Mouse (Mus musculus) midbrain, embryonic 16.5 days (tissue): ENCODE data around the gene Sord. TPM values are rescaled to one million over a fixed set of nuclear protein-coding genes. Genes with fewer than 3 reads are reported as not detected.
A peak's percentile ranks its signal among the peaks of the same experiment; 100 is the strongest.

Experiments
- ATAC-seq: fragments of 200-750 bp; cut with Nextera tagmentation; 2 replicates; pipeline ENCODE4 v1.8.0; 2017; ENCODE audit warnings: moderate TSS enrichment
- H3K27ac ChIP-seq: fragments of 300-500 bp; sonication (generic); 2 replicates; pipeline ENCODE4 v1.5.1; 2014; ENCODE audit warnings: mild to moderate bottlenecking, low read length, mixed read lengths
- H3K27me3 ChIP-seq: fragments of 300-500 bp; sonication (generic); 2 replicates; pipeline ENCODE4 v1.6.1; 2014; ENCODE audit warnings: low read depth, low read length, mixed read lengths; ENCODE audit not compliant: control insufficient read depth, insufficient read depth
- H3K36me3 ChIP-seq: fragments of 300-500 bp; sonication (generic); 2 replicates; pipeline ENCODE4 v1.6.1; 2014; ENCODE audit warnings: mild to moderate bottlenecking, low read length, moderate library complexity, mixed read lengths; ENCODE audit not compliant: control insufficient read depth, insufficient read depth
- H3K4me1 ChIP-seq: fragments of 300-500 bp; sonication (generic); 2 replicates; pipeline ENCODE4 v1.6.1; 2014; ENCODE audit warnings: mild to moderate bottlenecking, low read length, mixed read lengths; ENCODE audit not compliant: control insufficient read depth, insufficient read depth
- H3K4me2 ChIP-seq: fragments of 300-500 bp; sonication (generic); 2 replicates; pipeline ENCODE4 v1.6.1; 2014; ENCODE audit warnings: mild to moderate bottlenecking, low read length, mixed read lengths
- H3K4me3 ChIP-seq: fragments of 300-500 bp; sonication (generic); 2 replicates; pipeline ENCODE4 v1.5.1; 2014; ENCODE audit warnings: low read depth, mild to moderate bottlenecking, low read length, moderate library complexity, mixed read lengths
- H3K9ac ChIP-seq: fragments of 300-500 bp; sonication (generic); 2 replicates; pipeline ENCODE4 v1.6.1; 2014; ENCODE audit warnings: low read depth, low read length, mixed read lengths
- H3K9me3 ChIP-seq: fragments of 300-500 bp; sonication (generic); replicated peaks from 2 replicates; pipeline ENCODE4 v1.6.1; 2014; ENCODE audit warnings: mild to moderate bottlenecking, low read length, mixed read lengths; ENCODE audit not compliant: control insufficient read depth, poor library complexity, severe bottlenecking
- WGBS: fragments of 180-500 bp; shearing (Covaris S2); extraction: QIAGEN DNeasy Blood & Tissue Kit; methylation state at CpG from one replicate; pipeline ENCODE4 v1.1.7; 2014; 5-methylcytosine and 5-hydroxymethylcytosine counted together
- polyA plus RNA-seq: library from polyadenylated mRNA; unstranded; fragments of >200 nt; fragmentation: Nextera tagmentation; extraction: Ambion mirVana; gene quantifications from 2 replicates; pipeline ENCODE4 v1.2.1, GENCODE M21; 2015

Gene Sord
- polyA plus RNA-seq, 1 experiment from 2014 or later, result 25.5 TPM

GRCm38 (mm10) chr2:122304544-122304943 is 70.0 kb downstream of the Sord start:
- H3K27ac ChIP-seq, result no peak overlapping the region
- peaks cover 22% of the 10 kb centered on the region for H3K27me3 ChIP-seq
- ATAC-seq, result no peak
- 94% methylated on average over 6 of the region's 6 CpGs for WGBS
- H3K4me3 ChIP-seq, result no peak overlapping the region
- H3K9ac ChIP-seq, result no peak overlapping the region
- no peaks in the 10 kb centered on the region for H3K36me3 ChIP-seq
- H3K4me2 ChIP-seq, result no peak overlapping the region
- no peaks in the 10 kb centered on the region for H3K9me3 ChIP-seq
- peaks cover 16% of the 10 kb centered on the region; the same call in 1 of the 2 replicates for H3K4me1 ChIP-seq

- H3K9me3 ChIP-seq, result no peaks in the 10 kb centered on the region
- H3K4me1 ChIP-seq, result peaks cover 16% of the 10 kb centered on the region; the same call in 1 of the 2 replicates
- no peak overlapping the region for H3K27ac ChIP-seq
- H3K9ac ChIP-seq, result no peak overlapping the region
- H3K36me3 ChIP-seq, result no peaks in the 10 kb centered on the region
- H3K4me2 ChIP-seq, result no peak overlapping the region
- 86% methylated on average over 16 of the region's 16 CpGs for WGBS
- H3K27me3 ChIP-seq, result peaks cover 16% of the 10 kb centered on the region
- no peak overlapping the region for H3K4me3 ChIP-seq
- no peak for ATAC-seq
Observed at GRCm38 (mm10) chr2:122305097-122305892, 70.7 kb downstream of the Sord start.

DNA sequence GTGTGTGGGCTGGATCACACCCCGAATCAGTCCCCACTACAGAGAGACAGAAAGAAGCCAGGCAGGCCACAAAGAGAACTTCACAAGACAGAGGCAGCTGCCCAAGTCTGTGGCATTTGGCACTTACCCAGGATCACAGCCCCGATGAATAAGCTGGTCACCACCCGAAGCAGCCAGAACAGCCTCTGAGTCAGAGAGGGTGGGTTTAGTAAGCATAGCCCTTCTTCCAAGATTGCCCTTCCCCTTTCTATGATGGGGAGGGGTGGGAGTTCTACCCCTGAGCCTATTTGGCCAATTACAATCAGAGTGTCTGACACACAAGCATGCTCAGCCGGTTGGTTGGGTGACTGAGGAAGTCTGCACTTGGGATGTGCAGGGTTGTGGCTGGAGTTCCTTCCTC is 71.6 kb downstream of the Sord start:
- Histone ChIP-seq H3K27me3 (peaks cover 9% of the 10 kb centered on the region), H3K9me3 (no peaks in the 10 kb centered on the region), H3K9ac (no peak overlapping the region), H3K4me1 (peaks cover 11% of the 10 kb centered on the region; the same call in 1 of the 2 replicates), H3K27ac (no peak overlapping the region), H3K4me3 (no peak overlapping the region), H3K36me3 (no peaks in the 10 kb centered on the region), H3K4me2 (no peak overlapping the region)
- peak; percentile 18; the same call in 1 of the 2 replicates for ATAC-seq
- 54% methylated on average over 4 of the region's 4 CpGs for WGBS

DNA sequence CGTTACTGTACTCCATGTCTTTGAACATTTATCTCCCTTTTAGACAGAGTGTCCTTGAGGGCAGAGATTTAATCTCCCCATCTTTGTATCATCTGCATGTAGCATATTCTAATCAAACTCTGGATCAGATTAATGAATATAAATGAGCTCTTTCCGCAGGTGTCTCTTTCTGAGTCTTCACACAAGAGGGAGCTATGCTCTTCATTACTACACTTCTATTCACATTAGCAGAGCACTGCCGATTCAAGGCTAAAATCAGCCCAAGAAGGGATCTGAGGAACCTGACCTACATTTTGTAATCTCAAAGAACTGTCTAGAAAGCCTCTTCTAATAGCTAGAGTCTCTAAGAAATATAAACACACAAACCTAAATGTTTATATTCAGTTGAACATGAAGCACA is 75.1 kb downstream of the Sord start:
- 28% methylated on average over 3 of the region's 3 CpGs for WGBS
- Histone ChIP-seq H3K36me3 (no peaks in the 10 kb centered on the region), H3K4me2 (no peak overlapping the region), H3K4me1 (0 out of 2 replicates have a peak, but pooled peaks cover 2% of the 10 kb centered on the region), H3K9ac (no peak overlapping the region), H3K27me3 (peaks cover 11% of the 10 kb centered on the region), H3K27ac (no peak overlapping the region), H3K4me3 (no peak overlapping the region), H3K9me3 (no peaks in the 10 kb centered on the region)
- ATAC-seq, result no peak

GRCm38 (mm10) chr2:122311561-122311960 is 77.0 kb downstream of the Sord start:
- Histone ChIP-seq H3K4me2 (no peak overlapping the region), H3K27ac (no peak overlapping the region), H3K4me1 (0 out of 2 replicates have a peak, but pooled peaks cover 2% of the 10 kb centered on the region), H3K9ac (no peak overlapping the region), H3K9me3 (no peaks in the 10 kb centered on the region), H3K4me3 (no peak overlapping the region), H3K36me3 (no peaks in the 10 kb centered on the region), H3K27me3 (peaks cover 11% of the 10 kb centered on the region)
- 17% methylated on average over 2 of the region's 2 CpGs for WGBS
- ATAC-seq, result peak; percentile 46; the same call in 1 of the 2 replicates

- 5% methylated on average over 27 of the region's 27 CpGs for WGBS
- H3K9me3 ChIP-seq, result no peaks in the 10 kb centered on the region
- H3K27me3 ChIP-seq, result peaks cover 11% of the 10 kb centered on the region
- peak overlapping the region; percentile 18 for H3K4me3 ChIP-seq
- 0 out of 2 replicates have a peak, but pooled peaks cover 2% of the 10 kb centered on the region for H3K4me1 ChIP-seq
- ATAC-seq, result peak; percentile 50; the same call in 1 of the 2 replicates
- H3K27ac ChIP-seq, result no peak overlapping the region
- H3K4me2 ChIP-seq, result peak overlapping the region; percentile 34
- H3K36me3 ChIP-seq, result no peaks in the 10 kb centered on the region
- H3K9ac ChIP-seq, result no peak overlapping the region
Observed at GRCm38 (mm10) chr2:122312722-122313417, 78.3 kb downstream of the Sord start.

DNA sequence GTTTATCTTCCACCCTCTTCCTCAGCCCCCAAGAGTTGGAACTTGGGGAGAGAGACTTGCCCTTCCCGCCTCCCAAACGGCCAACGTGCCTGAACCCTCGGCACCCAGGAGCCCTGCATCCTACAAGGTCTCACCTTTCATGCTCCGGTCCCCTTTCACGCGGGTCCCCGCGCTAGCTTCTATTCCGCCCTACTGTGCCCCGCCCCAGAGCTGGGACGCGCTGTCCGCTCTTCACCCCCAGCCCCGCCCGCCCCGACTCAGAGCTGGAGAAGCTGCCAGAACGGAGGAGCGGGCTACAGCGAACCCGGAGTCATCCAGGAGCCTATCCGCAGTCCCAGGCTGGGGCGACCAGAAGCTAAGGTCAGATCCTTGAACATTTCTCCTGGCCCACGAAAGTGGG is 79.0 kb downstream of the Sord start, which contains the start of gene Duoxa1:
TSS of gene Duoxa1 (minus strand) at position 195 of the 400 bp plus-strand sequence.
- 3% methylated on average over 24 of the region's 24 CpGs for WGBS
- no peak for ATAC-seq
- Histone ChIP-seq H3K4me2 (peak within 1 kb of the TSS; percentile 34), H3K36me3 (no peaks in the 10 kb centered on the region), H3K9me3 (no peaks in the 10 kb centered on the region), H3K4me3 (peak within 1 kb of the TSS; percentile 18), H3K27me3 (peaks cover 11% of the 10 kb centered on the region), H3K27ac (no peak within 1 kb of the TSS), H3K9ac (no peak within 1 kb of the TSS), H3K4me1 (0 out of 2 replicates have a peak, but pooled peaks cover 2% of the 10 kb centered on the region)
